Mouse (Mus musculus) cortical plate, adult 2 months (tissue): ENCODE results near the gene Fancc.

ENCODE experiments used
- CTCF ChIP-seq: fragments of 200-500 bp; IDR thresholded peaks from 2 replicates; pipeline ENCODE4 v1.5.1; 2011; ENCODE audit warnings: mild to moderate bottlenecking, control low read depth, low read length; ENCODE audit not compliant: insufficient read depth; ENCODE audit errors: extremely low read depth
- POLR2A ChIP-seq: fragments of 200-500 bp; IDR thresholded peaks from 2 replicates; pipeline ENCODE4 v1.6.1; 2011; ENCODE audit warnings: mild to moderate bottlenecking, low read length, control low read depth; ENCODE audit not compliant: insufficient read depth; ENCODE audit errors: extremely low read depth

- no peak for TF ChIP-seq POLR2A
- no peak for TF ChIP-seq CTCF
These were observed 179.4 kb downstream of the Fancc start for GRCm38 (mm10) chr13:63317681-63318104.
